Mouse (Mus musculus): ENCODE measurements at regions not wholly inside any gene's neighbourhood (a gene's known extent, or its start where the extent isn't known, plus 50 kb on each side); places are given as distances from the start of the nearest gene placed in this dataset.
"Not testable (repeated sequence)": the region's sequence is repeated elsewhere in the genome, so short reads cannot be mapped to it uniquely, and the experiment has no call there.

DNA sequence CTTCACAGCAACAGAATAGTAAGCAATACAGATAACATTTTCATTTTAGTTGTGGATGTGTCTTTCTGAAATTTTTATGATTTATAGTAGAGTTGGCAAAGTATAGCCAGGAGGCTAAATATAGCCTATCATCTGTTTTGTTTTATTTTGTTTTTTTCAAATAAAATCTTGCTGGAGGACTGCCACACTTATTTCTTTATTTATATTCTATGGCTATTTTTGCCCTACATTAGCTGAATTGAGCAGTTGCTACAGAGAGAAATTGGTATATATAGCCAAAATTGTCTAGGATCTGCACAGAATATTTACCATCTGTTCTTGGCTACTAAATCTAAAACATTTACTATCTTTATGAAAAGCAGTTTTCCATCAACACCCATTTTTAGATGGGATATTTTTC, 169.0 kb downstream of the Sst start:
- no peak overlapping the region for H3K27ac ChIP-seq (replicated peaks)
- H3K9me3 ChIP-seq (ENCODE audit: control insufficient read depth, low read length) = no peaks in the 10 kb centered on the region
- H3K4me1 ChIP-seq (replicated peaks; ENCODE audit: control insufficient read depth, insufficient read depth) = no peaks in the 10 kb centered on the region
- ATAC-seq (ENCODE audit: low FRiP score, low TSS enrichment) = no peak
- H3K4me3 ChIP-seq (ENCODE audit: low read depth, low read length) = no peak overlapping the region
- H3K4me2 ChIP-seq (replicated peaks; ENCODE audit: low read depth) = no peak overlapping the region
- H3K9ac ChIP-seq (ENCODE audit: low read length) = no peak overlapping the region
- H3K27me3 ChIP-seq (ENCODE audit: control insufficient read depth, insufficient read depth, low read length) = no peaks in the 10 kb centered on the region
- H3K36me3 ChIP-seq (ENCODE audit: control insufficient read depth, insufficient read depth, low read length) = no peaks in the 10 kb centered on the region
- DNase-seq (ENCODE audit: low spot score) = no peak
- TF ChIP-seq CTCF (IDR thresholded peaks at IDR 0.05; ENCODE audit: low read depth) = no peak

DNA sequence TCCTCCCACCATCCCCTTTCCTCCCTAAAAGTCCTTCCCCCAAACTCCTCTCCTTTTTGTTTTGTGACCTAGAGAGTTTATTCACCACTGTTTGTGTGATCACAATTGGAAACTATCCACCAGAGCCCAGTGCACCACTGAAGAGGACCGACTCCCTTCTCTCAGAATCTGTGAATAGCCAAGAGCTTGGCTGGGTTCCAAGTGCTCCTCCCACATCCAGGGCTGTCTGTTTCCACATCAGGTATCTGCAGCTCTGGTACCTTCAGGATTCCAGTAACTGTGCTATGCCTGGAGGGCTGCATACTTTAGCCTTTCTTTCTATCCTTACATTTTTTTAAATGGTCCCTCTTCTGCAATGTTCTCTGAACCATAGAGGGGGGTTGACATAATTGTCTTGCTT, 180.5 kb upstream of the Masp1 start:
- H3K9ac ChIP-seq (ENCODE audit: low read length) = no peak overlapping the region
- no peak overlapping the region for H3K4me3 ChIP-seq (ENCODE audit: low read depth, low read length)
- H3K36me3 ChIP-seq (ENCODE audit: control insufficient read depth, insufficient read depth, low read length) = no peaks in the 10 kb centered on the region
- H3K27me3 ChIP-seq (ENCODE audit: control insufficient read depth, insufficient read depth, low read length) = no peaks in the 10 kb centered on the region
- ATAC-seq (ENCODE audit: low FRiP score, low TSS enrichment) (no peak), DNase-seq (ENCODE audit: low spot score) (no peak)
- no peak overlapping the region for H3K4me2 ChIP-seq (replicated peaks; ENCODE audit: low read depth)
- TF ChIP-seq EP300 (optimal IDR thresholded peaks at IDR 0.05) = no peak
- TF ChIP-seq CTCF (IDR thresholded peaks at IDR 0.05; ENCODE audit: low read depth) = no peak
- H3K9me3 ChIP-seq (ENCODE audit: control insufficient read depth, low read length) = no peaks in the 10 kb centered on the region
- no peaks in the 10 kb centered on the region for H3K4me1 ChIP-seq (replicated peaks; ENCODE audit: control insufficient read depth, insufficient read depth)
- 10% methylated on average over 1 of the region's 1 CpGs for WGBS
- H3K27ac ChIP-seq (replicated peaks) = no peak overlapping the region

DNA sequence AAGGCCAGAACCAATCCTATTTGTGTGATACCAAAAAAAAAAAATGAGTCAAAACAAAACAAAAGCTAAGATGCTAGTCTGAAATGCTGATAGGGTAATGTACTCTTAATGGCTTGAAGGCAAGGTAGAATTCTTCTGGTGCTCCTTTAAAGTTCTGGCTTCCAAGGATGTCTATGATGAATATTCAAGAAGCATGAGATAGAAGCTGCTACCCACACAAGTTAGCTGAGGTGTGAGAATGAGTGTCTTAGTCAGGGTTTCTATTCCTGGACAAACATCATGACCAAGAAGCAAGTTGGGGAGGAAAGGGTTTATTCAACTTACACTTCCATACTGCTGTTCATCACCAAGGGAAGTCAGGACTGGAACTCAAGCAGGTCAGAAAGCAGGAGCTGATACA, 173.6 kb upstream of the Masp1 start:
- not testable (repeated sequence) for DNase-seq (ENCODE audit: low spot score); H3K36me3 ChIP-seq (ENCODE audit: control insufficient read depth, insufficient read depth, low read length); H3K4me2 ChIP-seq (replicated peaks; ENCODE audit: low read depth); H3K9ac ChIP-seq (ENCODE audit: low read length); H3K9me3 ChIP-seq (ENCODE audit: control insufficient read depth, low read length); H3K4me1 ChIP-seq (replicated peaks; ENCODE audit: control insufficient read depth, insufficient read depth); H3K27ac ChIP-seq (replicated peaks); H3K27me3 ChIP-seq (ENCODE audit: control insufficient read depth, insufficient read depth, low read length); H3K4me3 ChIP-seq (ENCODE audit: low read depth, low read length); ATAC-seq (ENCODE audit: low FRiP score, low TSS enrichment)

DNA sequence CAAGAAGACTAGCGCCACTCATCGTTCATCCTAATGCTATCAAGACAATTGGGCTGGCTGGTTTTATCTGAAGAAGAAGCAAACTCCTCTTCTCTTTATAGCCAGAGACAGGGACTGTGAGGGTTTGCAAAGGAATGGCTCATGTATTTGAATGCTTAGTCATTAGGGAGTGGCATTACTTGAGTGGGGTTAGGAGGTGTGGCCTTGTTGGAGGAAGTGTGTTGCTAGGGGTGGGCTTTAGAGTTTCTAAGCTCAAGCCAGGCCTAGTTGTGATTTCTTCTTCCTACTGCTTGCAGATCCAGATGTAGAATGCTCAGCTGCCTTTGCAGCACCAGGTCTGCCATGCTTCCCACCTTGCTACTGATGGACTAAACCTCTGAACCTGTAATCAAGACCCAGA, 169.4 kb upstream of the Masp1 start:
- 95% methylated on average over 2 of the region's 2 CpGs for WGBS
- no peak overlapping the region for H3K4me3 ChIP-seq (ENCODE audit: low read depth, low read length)
- H3K9me3 ChIP-seq (ENCODE audit: control insufficient read depth, low read length) = no peaks in the 10 kb centered on the region
- ATAC-seq (ENCODE audit: low FRiP score, low TSS enrichment) (no peak), DNase-seq (ENCODE audit: low spot score) (no peak)
- no peaks in the 10 kb centered on the region for H3K36me3 ChIP-seq (ENCODE audit: control insufficient read depth, insufficient read depth, low read length)
- no peak for TF ChIP-seq EP300 (optimal IDR thresholded peaks at IDR 0.05)
- no peak overlapping the region for H3K4me2 ChIP-seq (replicated peaks; ENCODE audit: low read depth)
- no peaks in the 10 kb centered on the region for H3K27me3 ChIP-seq (ENCODE audit: control insufficient read depth, insufficient read depth, low read length)
- no peak overlapping the region for H3K9ac ChIP-seq (ENCODE audit: low read length)
- H3K4me1 ChIP-seq (replicated peaks; ENCODE audit: control insufficient read depth, insufficient read depth) = no peaks in the 10 kb centered on the region
- H3K27ac ChIP-seq (replicated peaks) = no peak overlapping the region

DNA sequence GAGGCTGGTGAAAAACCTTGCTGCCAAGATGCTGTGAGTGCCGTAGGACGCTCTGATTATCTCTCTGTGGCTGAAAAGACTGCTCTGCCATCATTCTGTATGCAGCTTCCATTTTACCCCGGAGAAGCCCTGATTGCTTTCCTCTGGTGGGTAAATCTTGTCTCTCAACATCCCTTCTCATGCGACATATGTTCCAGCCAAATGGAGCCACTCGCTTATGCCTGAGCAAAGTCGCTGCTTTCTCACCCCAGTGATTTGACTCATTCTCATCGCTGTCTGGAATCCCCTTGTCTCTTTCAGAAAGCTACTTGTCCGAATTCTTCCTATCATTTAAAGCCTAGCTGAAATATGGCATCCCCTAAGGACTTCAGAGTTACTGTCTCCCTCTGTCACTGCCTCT, 166.2 kb upstream of the Masp1 start:
- no peak overlapping the region for H3K4me3 ChIP-seq (ENCODE audit: low read depth, low read length)
- H3K27me3 ChIP-seq (ENCODE audit: control insufficient read depth, insufficient read depth, low read length) = no peaks in the 10 kb centered on the region
- no peak for DNase-seq (ENCODE audit: low spot score)
- no peaks in the 10 kb centered on the region for H3K9me3 ChIP-seq (ENCODE audit: control insufficient read depth, low read length)
- no peak overlapping the region for H3K27ac ChIP-seq (replicated peaks)
- ATAC-seq (ENCODE audit: low FRiP score, low TSS enrichment) = no peak
- H3K9ac ChIP-seq (ENCODE audit: low read length) = no peak overlapping the region
- 71% methylated on average over 8 of the region's 8 CpGs for WGBS
- TF ChIP-seq CTCF (IDR thresholded peaks at IDR 0.05; ENCODE audit: low read depth) (no peak), EP300 (optimal IDR thresholded peaks at IDR 0.05) (no peak)
- H3K4me2 ChIP-seq (replicated peaks; ENCODE audit: low read depth) = no peak overlapping the region
- no peaks in the 10 kb centered on the region for H3K4me1 ChIP-seq (replicated peaks; ENCODE audit: control insufficient read depth, insufficient read depth)
- H3K36me3 ChIP-seq (ENCODE audit: control insufficient read depth, insufficient read depth, low read length) = no peaks in the 10 kb centered on the region

DNA sequence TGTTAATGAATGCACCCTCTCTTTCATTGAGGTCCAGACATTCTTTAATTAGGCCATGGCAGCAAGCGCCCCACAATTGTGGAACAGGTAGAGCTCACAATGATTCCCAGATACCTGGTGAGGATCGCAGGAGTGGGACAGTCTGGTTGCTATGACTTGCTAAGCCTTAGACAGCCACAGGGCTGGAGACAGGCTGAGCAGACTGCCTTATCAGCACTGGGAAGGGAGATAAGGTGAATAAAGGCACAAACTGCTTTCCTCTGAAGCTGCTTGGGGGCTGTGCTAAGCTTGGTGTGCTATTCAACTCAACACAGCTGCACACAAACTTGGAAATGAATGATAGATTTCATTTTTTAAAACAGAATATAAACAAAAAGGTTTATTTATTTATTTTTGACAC, 159.8 kb upstream of the Masp1 start:
- DNase-seq (ENCODE audit: low spot score) (no peak), ATAC-seq (ENCODE audit: low FRiP score, low TSS enrichment) (no peak)
- Histone ChIP-seq H3K9ac (ENCODE audit: low read length) (no peak overlapping the region), H3K36me3 (ENCODE audit: control insufficient read depth, insufficient read depth, low read length) (no peaks in the 10 kb centered on the region), H3K27me3 (ENCODE audit: control insufficient read depth, insufficient read depth, low read length) (no peaks in the 10 kb centered on the region), H3K4me1 (replicated peaks; ENCODE audit: control insufficient read depth, insufficient read depth) (no peaks in the 10 kb centered on the region), H3K27ac (replicated peaks) (no peak overlapping the region), H3K9me3 (ENCODE audit: control insufficient read depth, low read length) (no peaks in the 10 kb centered on the region), H3K4me2 (replicated peaks; ENCODE audit: low read depth) (no peak overlapping the region), H3K4me3 (ENCODE audit: low read depth, low read length) (no peak overlapping the region)
- TF ChIP-seq CTCF (IDR thresholded peaks at IDR 0.05; ENCODE audit: low read depth) (no peak), EP300 (optimal IDR thresholded peaks at IDR 0.05) (no peak)
- WGBS = 46% methylated on average over 2 of the region's 2 CpGs

DNA sequence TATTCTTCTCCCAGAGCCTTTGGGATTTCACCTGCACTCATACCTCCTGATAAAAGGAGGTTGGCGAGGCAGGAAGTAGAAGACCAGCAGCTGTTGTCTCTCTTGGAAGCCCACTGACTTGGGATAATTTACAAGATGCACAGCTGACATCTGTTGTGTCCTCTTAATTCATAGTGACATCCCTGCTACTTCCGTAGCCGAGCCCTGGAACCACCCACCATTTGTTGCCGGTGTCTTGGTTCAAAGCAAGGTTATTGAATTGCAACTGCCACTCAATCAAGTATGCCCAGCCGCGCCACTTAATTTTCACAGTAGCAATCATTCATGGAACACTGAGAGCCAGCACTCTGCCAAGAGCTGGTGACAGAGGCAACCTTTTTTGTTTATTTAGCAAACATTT, 151.8 kb upstream of the Masp1 start:
- Histone ChIP-seq H3K36me3 (ENCODE audit: control insufficient read depth, insufficient read depth, low read length) (no peaks in the 10 kb centered on the region), H3K4me1 (replicated peaks; ENCODE audit: control insufficient read depth, insufficient read depth) (no peaks in the 10 kb centered on the region), H3K4me2 (replicated peaks; ENCODE audit: low read depth) (no peak overlapping the region), H3K9me3 (ENCODE audit: control insufficient read depth, low read length) (no peaks in the 10 kb centered on the region), H3K4me3 (ENCODE audit: low read depth, low read length) (no peak overlapping the region), H3K27me3 (ENCODE audit: control insufficient read depth, insufficient read depth, low read length) (no peaks in the 10 kb centered on the region), H3K27ac (replicated peaks) (no peak overlapping the region), H3K9ac (ENCODE audit: low read length) (no peak overlapping the region)
- ATAC-seq (ENCODE audit: low FRiP score, low TSS enrichment) (no peak), DNase-seq (ENCODE audit: low spot score) (no peak)
- WGBS = 46% methylated on average over 6 of the region's 6 CpGs
- TF ChIP-seq CTCF (IDR thresholded peaks at IDR 0.05; ENCODE audit: low read depth) = no peak
